In the genomic region with DNA sequence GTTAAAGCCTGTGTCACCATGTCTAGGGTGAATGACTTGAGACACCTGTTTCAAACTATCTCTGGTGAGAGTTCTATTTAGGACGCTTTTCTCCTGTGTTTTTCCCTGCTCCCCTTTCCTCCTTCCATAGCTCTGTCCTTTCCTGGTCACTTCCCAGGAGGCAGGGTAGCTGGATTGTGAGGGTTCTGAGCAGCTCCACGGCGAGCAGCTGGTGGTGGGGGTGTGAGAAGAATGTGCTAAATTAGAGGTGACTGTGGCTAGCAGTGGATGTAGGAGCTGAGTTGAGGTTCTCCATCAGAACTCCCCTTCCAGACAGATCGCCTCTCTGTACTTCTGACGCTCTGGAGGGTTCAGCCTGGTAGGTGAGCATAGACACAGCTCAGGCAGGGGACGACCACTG, we compare ENCODE assay signal across 24 mouse cellular contexts.
"Had no signal": no experiment of that assay in that cellular context is flagged by ENCODE, and none has a peak within 500 bp of the region (broad histone marks: within the 10 kb centered on the region; RNA-seq: fewer than 3 reads in every experiment).

No protein-coding gene starts in this region.

- H3K36me3 ChIP-seq: heart, embryonic 13.5 days; heart, embryonic 15.5 days; hindbrain, embryonic 13.5 days; hindbrain, embryonic 15.5 days; limb, embryonic 10.5 days; limb, embryonic 12.5 days; liver, embryonic 13.5 days had no signal

- H3K9me3 ChIP-seq: heart, embryonic 13.5 days; heart, embryonic 15.5 days; hindbrain, embryonic 13.5 days; hindbrain, embryonic 15.5 days; limb, embryonic 10.5 days; limb, embryonic 12.5 days; liver, embryonic 13.5 days had no signal

- H3K4me2 ChIP-seq: heart, embryonic 11.5 days; heart, embryonic 13.5 days; heart, embryonic 15.5 days; hindbrain, embryonic 13.5 days; hindbrain, embryonic 15.5 days; limb, embryonic 12.5 days; liver, embryonic 11.5 days; liver, embryonic 13.5 days had no signal

- DNase-seq: gastrocnemius, postnatal 14 days; gastrocnemius, postnatal 36 days; heart, adult 11 months; heart, adult 2 months; heart, postnatal 14 days; heart, postnatal 36 days; kidney, adult 11 months; kidney, adult 2 months; kidney, postnatal 10 days; kidney, postnatal 25 days; kidney, postnatal 4 days; liver; liver, embryonic 13.5 days had no signal

- H3K27ac ChIP-seq: heart, adult 2 months; heart, embryonic 13.5 days; heart, embryonic 15.5 days; hindbrain, embryonic 13.5 days; hindbrain, embryonic 15.5 days; hindbrain, postnatal 0 days; layer of hippocampus, adult 2 months; limb, embryonic 10.5 days; limb, embryonic 12.5 days; liver, embryonic 13.5 days had no signal

- H3K4me3 ChIP-seq: heart, adult 2 months; heart, embryonic 13.5 days; heart, embryonic 15.5 days; hindbrain, embryonic 13.5 days; hindbrain, embryonic 15.5 days; layer of hippocampus, adult 2 months; limb, embryonic 10.5 days; limb, embryonic 12.5 days; liver, embryonic 13.5 days had no signal

- ATAC-seq: hindbrain, postnatal 0 days; intestine, embryonic 16.5 days had no signal

- H3K4me1 ChIP-seq: heart, embryonic 13.5 days; heart, embryonic 15.5 days; hindbrain, embryonic 15.5 days; liver, embryonic 13.5 days had no signal

- H3K9ac ChIP-seq: heart, embryonic 13.5 days; heart, embryonic 15.5 days; hindbrain, embryonic 13.5 days; hindbrain, embryonic 15.5 days; limb, embryonic 12.5 days; liver, embryonic 13.5 days had no signal

- H3K27me3 ChIP-seq: heart, embryonic 15.5 days; hindbrain, embryonic 15.5 days; limb, embryonic 12.5 days; liver, embryonic 13.5 days had no signal
